Mouse (Mus musculus) adrenal gland (tissue): ENCODE results near the gene Socs3.

Experiments used
- intact Hi-C: fragments of 180-260 bp; cut with DNase I; formaldehyde crosslinking; loops from one replicate; pipeline ENCODE4 v1.15.1; 2025
- microRNA-seq, 2 experiments: library from miRNA; unstranded; fragments of <30 nt; microRNA quantifications; one replicate each; pipeline ENCODE4; 2019

The Socs3 gene

DNA sequence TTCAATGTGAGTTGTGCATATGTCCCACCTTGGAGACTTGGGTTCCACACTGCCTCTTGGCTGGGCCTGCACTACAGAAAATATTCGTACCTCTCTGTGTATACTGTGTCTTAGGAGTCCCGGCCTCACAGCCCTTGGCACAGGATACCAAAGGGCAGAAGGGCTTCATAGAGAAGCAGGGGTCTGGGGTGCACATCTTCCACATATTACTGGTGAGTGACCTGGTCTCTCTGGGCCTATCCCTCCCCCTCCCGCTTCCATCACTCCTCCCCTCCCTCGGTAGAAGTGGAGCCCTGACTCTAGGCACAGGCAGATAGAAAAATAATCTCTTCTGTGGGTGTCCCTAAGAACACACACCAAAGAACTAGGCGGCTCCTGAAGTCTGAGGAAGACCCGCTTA is 38.3 kb downstream of the Socs3 start:
- intact Hi-C loops = no loop called here

DNA sequence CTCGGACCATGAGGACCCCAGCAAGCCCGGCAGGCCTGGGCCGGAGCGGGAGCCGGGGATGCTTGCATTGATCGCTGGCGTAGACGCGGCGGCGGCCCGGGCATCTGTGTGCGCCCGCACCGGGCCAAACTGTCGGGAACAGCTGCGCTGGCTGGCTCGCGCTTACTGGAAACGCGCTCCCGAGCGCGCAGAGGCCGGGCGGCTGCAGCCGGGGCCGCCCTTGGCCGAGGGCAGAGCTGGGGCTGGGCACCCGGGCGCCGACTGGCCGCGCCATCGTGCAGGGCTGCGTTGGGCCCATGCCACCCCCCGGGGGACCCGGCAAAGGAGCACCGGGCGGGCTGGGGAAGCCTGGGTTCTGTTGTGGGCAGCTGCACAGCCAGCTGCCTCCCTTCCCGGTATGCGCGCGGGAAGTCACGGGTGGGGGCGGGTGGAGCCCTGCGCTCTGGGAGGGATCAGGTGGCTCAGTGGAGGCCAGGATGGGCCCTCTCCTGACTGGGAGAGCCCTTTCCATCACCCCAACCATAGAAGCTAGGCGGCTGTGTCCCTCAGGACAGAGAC is 39.0 kb downstream of the Socs3 start:
- intact Hi-C loops = no loop called here

DNA sequence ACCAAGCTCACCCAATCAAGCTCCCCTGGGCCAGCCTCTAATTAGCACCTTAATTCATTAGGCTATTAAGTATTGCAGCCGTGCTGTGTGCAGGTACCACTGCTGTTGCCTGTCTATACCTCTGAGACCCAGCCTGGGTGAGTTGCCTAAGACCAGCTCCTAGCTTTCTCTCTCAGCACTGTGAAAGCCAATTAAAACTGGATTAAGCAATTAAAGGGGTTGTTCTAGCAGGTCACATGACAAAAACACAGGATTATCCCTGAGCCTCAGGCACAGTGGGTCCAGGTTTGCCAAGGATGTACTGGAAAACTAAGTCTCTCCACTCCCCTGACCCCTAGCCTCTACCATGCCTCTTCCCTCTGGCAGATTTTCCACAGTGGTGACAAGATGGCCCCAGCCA is 44.3 kb downstream of the Socs3 start:
- intact Hi-C loops = no loop called here

DNA sequence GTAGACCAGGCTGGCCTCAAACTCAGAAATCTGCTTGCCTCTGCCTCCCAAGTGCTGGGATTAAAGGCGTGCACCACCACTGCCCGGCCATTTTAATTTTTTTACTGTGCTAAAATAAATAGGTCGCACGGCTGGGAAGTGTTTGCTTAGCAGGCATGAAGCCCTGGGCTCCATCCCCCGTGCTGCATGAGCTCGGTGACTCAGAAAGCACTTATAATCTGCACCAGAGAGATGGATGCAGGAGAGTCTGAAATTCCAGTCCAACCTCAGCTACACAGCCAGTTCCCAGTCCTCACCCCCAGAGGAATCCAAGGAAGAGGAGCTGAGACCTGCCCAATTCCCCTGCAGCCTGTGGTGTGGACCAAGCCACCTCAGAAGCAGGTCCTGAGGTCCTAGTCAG is 45.4 kb downstream of the Socs3 start:
- intact Hi-C loops = no loop called here

DNA sequence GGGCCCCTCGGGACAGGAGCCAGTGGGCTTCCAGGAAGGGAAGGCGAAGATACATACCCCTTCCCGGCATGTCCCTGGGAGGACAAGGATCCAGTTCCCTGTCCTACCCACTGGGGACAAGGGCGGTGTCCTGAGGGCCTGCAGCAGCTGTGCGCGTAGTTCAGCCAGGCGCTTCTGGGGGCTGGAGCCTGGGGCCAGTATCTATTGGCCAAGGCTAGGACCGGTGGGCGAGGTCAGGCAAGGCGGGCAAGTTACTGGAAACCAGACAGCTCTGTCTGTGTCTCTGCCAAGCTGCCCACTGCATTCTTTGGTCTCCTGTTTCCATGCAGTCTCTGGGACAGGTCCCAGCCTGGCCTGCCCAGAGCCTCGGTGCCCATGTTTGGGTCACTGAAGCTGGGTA is 46.6 kb downstream of the Socs3 start:
- intact Hi-C loops = no loop called here

DNA sequence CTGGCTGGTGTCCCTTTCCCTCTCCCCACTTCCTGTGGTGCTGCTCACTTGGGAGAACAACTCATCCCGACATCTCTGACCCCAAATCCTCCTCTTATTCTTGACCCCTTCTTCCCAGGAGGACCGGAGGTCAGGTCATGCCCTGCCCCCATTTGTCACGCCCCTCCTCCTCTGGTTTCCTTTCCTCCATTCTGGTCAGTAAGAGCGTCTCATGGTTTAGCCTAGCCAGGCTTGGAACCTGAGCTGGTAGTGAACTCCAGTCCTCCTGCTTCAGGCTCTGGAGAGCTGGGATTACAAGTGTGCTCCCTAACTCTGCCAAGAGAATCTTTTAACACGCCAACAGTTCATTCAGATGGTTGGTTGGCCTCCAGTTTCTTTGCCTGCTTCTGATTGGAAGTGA is 50.6 kb downstream of the Socs3 start:
- intact Hi-C loops = no loop called here

DNA sequence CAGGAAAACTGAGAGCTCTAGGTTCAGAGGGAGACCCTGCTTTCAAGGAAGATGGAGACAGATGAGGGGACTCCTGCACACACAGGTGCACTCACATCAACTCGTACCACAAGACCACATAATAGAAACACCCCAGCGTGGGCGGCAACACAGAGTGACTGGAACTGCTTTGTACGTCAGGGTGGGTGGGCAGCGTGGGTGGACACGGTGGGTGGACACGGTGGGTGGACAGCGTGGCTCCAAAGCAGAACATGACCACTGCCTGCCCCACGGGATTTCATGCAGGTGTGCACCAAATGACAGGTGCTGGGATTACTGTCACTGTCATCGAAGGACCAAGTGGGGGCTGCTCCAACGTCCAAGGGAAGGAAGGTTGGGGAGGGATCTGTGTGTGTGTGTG is 51.3 kb downstream of the Socs3 start:
- intact Hi-C loops = no loop called here

Small RNA genes lying within 50 kb of the gene (microRNA-seq; reads per million reads assigned to microRNA genes)
- 0.80 to 2.7 reads per million in 2 experiments for gene Mir6933
